Mouse (Mus musculus) lung, postnatal 4 days (tissue): ENCODE results near the gene Nos3.

Experiments
- DNase-seq, 2 experiments: peaks; one replicate each; pipeline ENCODE4 v3.0.0; 2021

Gene Nos3

DNA sequence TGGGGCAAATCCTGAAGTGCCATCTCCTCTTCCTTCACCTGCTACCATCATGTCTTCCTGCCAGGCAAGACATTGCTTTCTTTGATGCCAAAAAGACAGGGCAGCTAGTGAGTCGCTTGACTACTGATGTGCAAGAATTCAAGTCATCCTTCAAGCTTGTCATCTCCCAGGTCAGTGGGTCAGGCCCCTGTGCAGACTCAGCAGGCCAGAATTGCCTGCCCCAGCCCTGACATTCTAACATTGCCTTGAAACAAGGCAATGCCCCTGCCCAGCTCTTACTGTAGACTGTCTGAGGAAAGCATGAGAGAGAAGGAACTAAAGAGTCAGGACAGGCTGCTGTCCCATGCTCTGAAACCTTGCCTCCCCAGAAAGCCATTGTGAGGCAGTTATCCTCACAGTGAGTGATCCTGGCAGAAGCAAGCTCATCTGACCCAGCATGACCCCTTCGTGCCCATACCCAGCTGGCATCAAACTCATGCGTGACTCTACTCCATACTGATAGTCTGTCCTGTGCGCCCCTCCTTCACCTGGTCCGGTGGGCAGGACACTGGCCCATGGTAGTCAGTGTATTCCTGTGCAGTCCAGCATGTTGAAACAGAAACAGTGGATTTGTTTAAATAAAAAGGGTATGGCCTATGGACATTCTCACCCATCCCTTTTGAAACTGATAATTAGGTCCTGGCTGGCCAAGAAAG, 36.4 kb downstream of the Nos3 start:
- no peak for DNase-seq

DNA sequence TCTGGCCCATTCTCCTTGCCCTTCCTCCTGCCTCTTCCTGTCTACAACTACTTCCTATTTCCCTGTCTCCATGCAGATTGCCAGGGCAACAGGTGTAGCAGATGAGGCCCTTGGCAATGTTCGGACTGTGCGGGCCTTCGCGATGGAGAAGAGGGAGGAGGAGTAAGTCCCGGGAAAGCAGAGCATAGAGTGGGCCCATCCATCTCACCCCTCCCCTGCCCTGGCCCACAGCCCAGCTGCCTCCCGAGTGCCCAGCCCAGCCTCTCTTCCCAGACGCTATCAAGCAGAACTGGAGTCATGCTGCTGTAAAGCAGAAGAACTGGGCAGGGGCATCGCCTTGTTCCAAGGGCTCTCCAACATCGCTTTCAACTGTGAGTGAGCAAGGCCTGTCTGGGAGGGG, 37.4 kb downstream of the Nos3 start:
- no peak for DNase-seq

GRCm38 (mm10) chr5:24404594-24405360, 40.2 kb downstream of the Nos3 start:
- DNase-seq: no peak

- no peak for DNase-seq
Observed at GRCm38 (mm10) chr5:24405389-24405876, 40.8 kb downstream of the Nos3 start.

DNA sequence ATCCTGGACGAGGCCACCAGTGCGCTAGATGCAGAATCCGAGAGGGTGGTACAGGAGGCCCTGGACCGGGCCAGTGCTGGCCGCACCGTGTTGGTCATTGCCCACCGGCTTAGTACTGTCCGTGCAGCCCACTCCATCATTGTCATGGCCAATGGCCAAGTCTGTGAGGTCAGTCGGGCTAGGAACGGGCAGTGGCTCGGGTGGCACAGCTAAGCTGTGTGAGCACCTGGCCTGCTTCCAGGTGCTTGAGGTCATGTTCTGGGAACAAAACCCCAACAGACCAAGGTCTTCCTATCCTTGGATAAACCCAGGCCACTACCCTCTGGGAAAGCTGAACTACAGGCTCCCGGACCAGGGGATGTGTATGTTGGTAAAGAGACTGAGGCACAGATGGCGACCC, 44.0 kb downstream of the Nos3 start:
- DNase-seq: no peak

- no peak for DNase-seq
Observed at GRCm38 (mm10) chr5:24409466-24409865, 44.9 kb downstream of the Nos3 start.

DNA sequence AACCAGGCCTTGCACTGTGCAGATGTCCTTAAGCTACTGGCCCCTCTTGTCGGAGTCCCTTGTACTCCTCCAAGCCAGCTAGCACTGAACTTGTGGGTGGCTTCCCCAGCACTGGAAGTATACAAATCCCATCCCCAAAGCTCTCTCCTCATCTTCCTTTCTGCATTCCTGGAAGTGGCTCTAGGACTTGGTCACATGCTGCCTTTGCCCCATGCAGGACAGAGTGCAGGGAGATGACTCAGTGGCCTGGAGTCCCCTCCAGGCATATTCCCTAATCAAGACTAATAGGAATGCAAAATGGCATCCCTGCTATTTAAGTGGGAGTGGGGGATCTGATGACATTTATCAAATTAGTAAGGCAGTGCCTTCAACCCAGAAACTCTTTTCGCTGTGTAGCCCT, 47.5 kb downstream of the Nos3 start:
- DNase-seq: no peak

- DNase-seq: no peak
Observed at GRCm38 (mm10) chr5:24413042-24413693, 48.6 kb downstream of the Nos3 start, which contains the start of gene Asic3. Asic3 (plus strand) TSS chr5:24413392.

DNA sequence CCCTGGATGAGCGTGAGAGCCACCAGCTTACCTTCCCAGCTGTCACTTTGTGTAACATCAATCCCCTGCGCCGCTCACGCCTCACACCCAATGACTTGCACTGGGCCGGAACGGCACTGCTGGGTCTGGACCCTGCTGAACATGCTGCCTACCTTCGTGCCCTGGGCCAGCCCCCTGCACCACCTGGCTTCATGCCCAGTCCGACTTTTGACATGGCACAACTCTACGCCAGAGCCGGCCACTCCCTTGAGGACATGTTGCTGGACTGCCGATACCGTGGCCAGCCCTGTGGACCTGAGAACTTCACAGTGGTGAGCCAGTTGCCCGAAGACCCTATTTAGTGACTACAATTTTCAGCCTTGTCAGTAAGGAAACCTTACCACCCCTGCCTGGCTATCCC, 49.3 kb downstream of the Nos3 start:
- DNase-seq: no peak

GRCm38 (mm10) chr5:24416222-24416736, 51.7 kb downstream of the Nos3 start:
- DNase-seq: peak; percentile 71 to 72

- no peak for DNase-seq
Observed at GRCm38 (mm10) chr5:24417587-24417986, 53.0 kb downstream of the Nos3 start.

DNA sequence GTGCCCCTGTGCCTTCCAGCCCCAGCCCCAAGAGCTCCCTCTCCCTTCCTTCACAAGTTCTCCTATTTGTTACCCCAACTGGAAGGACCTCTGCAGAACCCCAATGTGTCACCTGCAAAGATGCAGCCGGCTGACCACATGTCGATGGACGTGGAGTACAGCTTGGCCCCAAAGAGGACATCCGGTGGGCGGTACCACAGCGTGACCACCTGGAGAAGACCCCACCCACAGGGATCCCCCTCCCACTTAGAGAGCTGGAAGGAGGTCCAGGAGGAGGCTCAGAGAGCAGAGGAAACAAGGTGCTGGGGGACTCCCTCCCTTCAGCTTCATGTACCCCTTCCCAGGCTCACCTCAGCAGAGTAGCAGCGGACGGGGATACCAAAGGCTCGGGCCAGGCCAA, 55.8 kb downstream of the Nos3 start:
- DNase-seq: no peak

DNA sequence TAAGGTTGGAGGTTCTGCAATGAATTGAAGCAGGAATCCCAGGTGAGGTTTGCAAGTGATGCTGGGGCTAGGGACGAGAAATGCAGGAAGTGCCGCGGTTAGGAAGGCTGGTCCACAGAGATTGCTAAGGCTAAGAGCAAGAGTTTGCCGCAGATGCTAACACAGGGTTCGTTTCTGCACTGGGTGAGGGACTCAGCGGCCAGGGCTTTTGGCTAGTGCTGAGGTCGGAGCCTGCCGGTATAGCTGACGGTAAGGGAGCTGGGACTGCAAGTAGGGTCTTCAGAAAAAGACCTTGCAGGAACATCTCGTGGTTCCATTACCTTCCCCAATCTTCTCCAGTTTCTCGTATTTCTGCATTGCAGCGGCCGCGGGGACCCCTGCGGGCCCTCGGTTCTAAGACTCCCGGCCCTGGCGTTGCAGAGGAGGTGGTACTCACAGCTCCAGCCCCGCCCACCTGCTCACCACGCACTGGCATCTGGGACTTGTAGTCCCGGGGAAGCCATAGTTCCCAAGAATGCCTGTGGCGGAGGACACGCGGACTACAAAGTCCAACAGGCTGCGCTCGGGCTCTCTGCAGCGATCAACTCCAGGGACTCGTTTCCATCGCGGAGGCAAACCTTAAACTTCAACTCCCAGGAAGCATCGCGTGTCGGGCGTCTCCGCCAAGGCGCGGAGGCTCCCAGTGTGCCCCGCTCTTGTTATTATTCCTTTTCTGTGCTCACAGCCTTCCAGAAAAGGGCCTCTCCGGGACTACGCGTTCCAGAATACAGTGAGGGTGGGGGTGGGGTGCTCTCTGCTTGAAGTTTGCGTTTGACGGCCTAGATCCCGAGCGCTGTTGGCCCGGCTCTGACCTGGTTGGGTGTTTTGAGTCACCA, 58.8 kb downstream of the Nos3 start, which contains the start of the genes Cdk5 and Slc4a2:
Gene Cdk5, minus strand, starts transcription at position 402 of the 875 bp plus-strand sequence.
Gene Slc4a2, plus strand, starts transcription at position 709 of the 875 bp plus-strand sequence.
- peak; percentile 98 to 99 for DNase-seq

DNA sequence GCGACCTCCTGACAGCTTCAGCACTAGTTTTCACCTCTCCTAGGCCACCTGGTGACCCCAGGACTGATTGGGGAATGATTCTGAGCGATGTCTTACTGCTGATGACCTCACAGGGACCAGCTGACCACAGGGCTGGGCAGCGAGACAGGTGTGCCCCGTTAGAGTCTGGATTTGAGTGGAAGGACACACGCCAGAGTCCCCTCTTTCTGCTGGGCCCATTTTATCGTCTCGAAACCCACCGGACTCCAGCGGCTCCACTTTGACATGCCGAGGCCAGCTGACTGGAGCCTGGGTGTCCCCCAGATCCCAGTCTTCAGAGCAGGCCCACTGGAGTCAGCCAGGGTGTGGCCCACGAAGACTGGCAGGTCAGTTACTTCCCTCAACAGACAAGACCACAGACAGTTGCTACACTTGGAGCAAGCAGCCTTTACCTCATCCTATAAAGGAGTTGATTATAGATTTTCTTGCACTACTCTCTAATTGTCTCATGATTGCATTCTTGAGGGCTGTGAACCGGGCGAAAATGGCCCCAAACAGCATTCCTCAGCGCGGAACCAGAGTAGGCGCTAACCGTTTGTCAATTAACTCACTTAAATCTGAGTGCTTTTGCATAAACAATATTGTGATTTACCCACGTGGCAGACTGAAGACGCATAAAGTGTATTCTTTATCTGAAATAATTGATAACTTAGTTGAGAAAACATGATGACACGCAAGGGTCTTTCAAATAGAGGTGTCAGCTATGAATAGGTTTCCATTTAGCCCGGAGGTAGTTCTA, 59.6 kb downstream of the Nos3 start:
- DNase-seq: no peak

- DNase-seq: peak; percentile 91 to 95
Observed at GRCm38 (mm10) chr5:24424861-24425411, 60.3 kb downstream of the Nos3 start.

- no peak for DNase-seq
Observed at GRCm38 (mm10) chr5:24425421-24426036, 60.9 kb downstream of the Nos3 start.

DNA sequence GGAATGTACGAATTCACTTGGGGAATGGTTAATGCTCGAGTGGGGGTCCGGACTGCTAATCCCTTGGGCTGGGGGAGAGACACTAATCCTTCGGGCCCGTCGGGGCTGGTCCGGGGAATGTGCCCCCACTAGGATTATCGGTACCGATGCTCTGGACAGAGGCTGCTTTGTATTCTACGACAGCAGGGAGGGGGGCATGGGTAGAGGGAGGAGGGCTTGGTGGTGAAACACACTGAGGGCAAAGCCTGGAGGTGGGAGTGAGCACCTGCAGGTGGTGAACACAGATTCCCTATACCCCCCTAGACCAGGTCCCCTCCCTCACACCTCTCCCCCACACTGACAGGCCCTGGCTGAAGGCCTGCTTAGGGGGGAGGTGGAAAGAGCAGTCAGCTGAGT, 61.4 kb downstream of the Nos3 start:
- DNase-seq: peak; percentile 19 to 47

- peak in 1 of 2 experiments; percentile 13 for DNase-seq
Observed at GRCm38 (mm10) chr5:24426556-24427284, 62.1 kb downstream of the Nos3 start.

DNA sequence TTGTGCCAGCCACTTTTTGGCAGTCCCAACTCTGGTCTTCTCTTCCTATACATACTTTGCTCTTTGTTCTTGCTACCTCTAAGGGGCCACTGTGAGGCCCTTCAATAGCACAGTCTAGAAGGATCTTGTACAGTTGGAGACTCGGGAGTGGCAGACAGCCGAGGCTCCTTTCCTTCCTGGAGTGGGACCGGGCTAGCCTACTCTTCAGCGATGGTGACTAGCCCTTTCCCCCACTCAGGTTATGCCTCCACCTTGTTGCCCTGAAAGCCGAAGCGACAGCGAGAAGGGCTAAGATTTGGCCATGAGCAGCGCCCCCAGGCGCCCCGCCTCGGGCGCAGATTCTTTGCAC, 62.6 kb downstream of the Nos3 start:
- DNase-seq: no peak

DNA sequence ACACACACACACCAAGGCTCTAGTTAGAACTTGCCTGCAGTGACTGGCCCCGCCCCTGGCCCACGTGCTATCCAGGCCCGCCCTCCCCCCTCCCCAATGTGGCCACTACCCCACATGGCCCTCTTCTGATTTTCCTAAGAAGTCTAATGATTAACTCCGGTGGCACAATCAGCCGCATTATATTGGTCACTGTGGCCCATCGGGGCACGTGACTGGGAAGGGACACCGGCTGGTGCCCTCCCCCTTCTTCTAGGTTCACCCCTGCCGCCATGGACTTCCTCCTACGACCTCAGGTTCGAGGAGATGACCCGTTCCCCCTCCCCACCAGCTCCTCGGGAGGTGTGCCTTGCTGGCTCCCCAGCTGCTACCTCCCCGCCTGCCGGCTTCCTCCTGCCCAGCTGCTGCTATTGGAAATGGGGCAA, 63.4 kb downstream of the Nos3 start:
- DNase-seq: peak; percentile 58 to 79
